Mouse (Mus musculus): ENCODE results near the gene Rnf144b. TPM values are rescaled to one million over a fixed set of nuclear protein-coding genes. Genes with fewer than 3 reads are reported as not detected.
A peak's percentile ranks its signal among the peaks of the same experiment; 100 is the strongest.

Gene Rnf144b
- polyA plus RNA-seq, 1 experiment from 2014 or later, result 0.90 TPM

DNA sequence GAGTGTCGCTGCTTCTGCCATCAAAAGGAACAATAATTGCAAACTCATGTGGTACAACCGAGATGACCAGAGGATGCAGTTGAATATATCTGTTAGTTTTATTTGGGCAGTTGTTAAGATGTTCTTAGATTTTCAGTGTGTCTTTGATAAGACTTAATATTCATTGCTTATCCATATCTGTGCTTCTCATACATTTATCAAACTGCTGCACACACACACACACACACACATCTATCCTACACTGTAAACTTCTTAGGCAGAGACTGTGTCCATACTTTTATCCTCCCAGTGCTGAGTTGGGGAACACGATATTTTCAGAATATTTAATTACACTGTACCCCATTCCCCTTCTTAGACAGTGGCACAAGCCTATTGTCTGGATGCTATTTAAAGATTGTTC lies 11.3 kb upstream of the Rnf144b start:
- DNase-seq (ENCODE audit: low spot score) (no peak), ATAC-seq (replicated peaks; ENCODE audit: low FRiP score) (peak; percentile 66)
- Histone ChIP-seq H3K27ac (ENCODE audit: low read depth, low read length) (peak overlapping the region; percentile 76), H3K9me3 (ENCODE audit: control insufficient read depth, low read length) (no peaks in the 10 kb centered on the region), H3K27me3 (replicated peaks; ENCODE audit: control insufficient read depth, insufficient read depth, low read length) (no peaks in the 10 kb centered on the region), H3K4me2 (peak overlapping the region; percentile 31; the same call in 1 of the 2 replicates), H3K36me3 (ENCODE audit: control insufficient read depth, insufficient read depth, low read length) (no peaks in the 10 kb centered on the region), H3K4me3 (ENCODE audit: low read depth, low read length) (no peak overlapping the region), H3K4me1 (replicated peaks; ENCODE audit: control insufficient read depth, insufficient read depth, low read length) (peaks cover 42% of the 10 kb centered on the region), H3K9ac (ENCODE audit: low read depth, low read length) (no peak overlapping the region)
- 63% methylated on average over 3 of the region's 3 CpGs for WGBS

DNA sequence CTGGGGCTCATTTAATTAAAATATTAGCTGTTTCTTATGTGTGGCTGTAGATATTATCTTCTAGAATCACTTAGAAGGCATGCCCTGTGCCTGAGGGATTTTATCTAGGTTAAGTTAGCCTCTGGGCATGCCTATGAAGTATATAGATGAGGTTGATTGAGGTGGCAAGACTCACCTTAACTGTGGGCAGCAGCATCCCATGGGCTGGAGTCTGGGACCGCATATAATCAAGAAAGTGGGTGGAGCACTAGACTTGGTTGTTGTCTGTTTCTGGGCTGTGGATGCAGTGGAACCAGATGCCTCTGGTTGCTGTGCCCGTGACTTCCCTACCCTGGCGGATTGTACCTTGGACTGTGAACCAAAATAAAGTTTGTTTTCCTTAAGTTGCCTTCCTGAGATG lies 10.4 kb upstream of the Rnf144b start:
- Histone ChIP-seq H3K9ac (ENCODE audit: low read depth, low read length) (no peak overlapping the region), H3K36me3 (ENCODE audit: control insufficient read depth, insufficient read depth, low read length) (no peaks in the 10 kb centered on the region), H3K4me3 (ENCODE audit: low read depth, low read length) (no peak overlapping the region), H3K4me1 (replicated peaks; ENCODE audit: control insufficient read depth, insufficient read depth, low read length) (peaks cover 40% of the 10 kb centered on the region), H3K4me2 (peak overlapping the region; percentile 31; the same call in 1 of the 2 replicates), H3K27me3 (replicated peaks; ENCODE audit: control insufficient read depth, insufficient read depth, low read length) (no peaks in the 10 kb centered on the region), H3K27ac (ENCODE audit: low read depth, low read length) (peak overlapping the region; percentile 76), H3K9me3 (ENCODE audit: control insufficient read depth, low read length) (no peaks in the 10 kb centered on the region)
- no peak; the same call in 1 of the 2 replicates for ATAC-seq (replicated peaks; ENCODE audit: low FRiP score)
- WGBS, result 78% methylated on average over 3 of the region's 3 CpGs
- DNase-seq (ENCODE audit: low spot score), result no peak

DNA sequence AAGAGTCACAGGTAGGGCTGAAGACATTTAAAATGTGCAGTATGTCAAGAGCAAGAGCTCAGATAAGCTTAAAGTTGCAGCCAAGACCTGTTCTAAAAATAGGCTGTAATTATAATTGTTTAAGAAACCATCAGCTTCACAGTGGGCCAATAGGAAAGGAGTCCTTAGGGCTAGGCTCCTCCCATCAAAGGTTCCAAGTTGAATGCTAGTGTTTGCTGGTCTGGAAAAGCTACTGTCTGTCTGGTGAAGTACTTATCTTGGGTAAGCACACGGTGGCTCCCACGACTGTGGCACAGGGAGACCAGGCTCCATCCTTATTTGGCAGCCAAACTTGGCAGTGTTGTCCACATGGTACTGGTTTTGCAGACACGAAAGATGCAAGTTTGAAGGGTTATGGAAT lies 9.5 kb upstream of the Rnf144b start:
- no peaks in the 10 kb centered on the region for H3K36me3 ChIP-seq (ENCODE audit: control insufficient read depth, insufficient read depth, low read length)
- H3K4me2 ChIP-seq, result peak overlapping the region; percentile 29; the same call in 1 of the 2 replicates
- no peak for DNase-seq (ENCODE audit: low spot score)
- H3K27ac ChIP-seq (ENCODE audit: low read depth, low read length), result peak overlapping the region; percentile 76; the same call in 1 of the 2 replicates
- WGBS, result 32% methylated on average over 3 of the region's 3 CpGs
- peak; percentile 83 for ATAC-seq (replicated peaks; ENCODE audit: low FRiP score)
- no peaks in the 10 kb centered on the region for H3K27me3 ChIP-seq (replicated peaks; ENCODE audit: control insufficient read depth, insufficient read depth, low read length)
- H3K4me3 ChIP-seq (ENCODE audit: low read depth, low read length), result no peak overlapping the region
- H3K9ac ChIP-seq (ENCODE audit: low read depth, low read length), result no peak overlapping the region
- peaks cover 34% of the 10 kb centered on the region for H3K4me1 ChIP-seq (replicated peaks; ENCODE audit: control insufficient read depth, insufficient read depth, low read length)
- H3K9me3 ChIP-seq (ENCODE audit: control insufficient read depth, low read length), result no peaks in the 10 kb centered on the region

DNA sequence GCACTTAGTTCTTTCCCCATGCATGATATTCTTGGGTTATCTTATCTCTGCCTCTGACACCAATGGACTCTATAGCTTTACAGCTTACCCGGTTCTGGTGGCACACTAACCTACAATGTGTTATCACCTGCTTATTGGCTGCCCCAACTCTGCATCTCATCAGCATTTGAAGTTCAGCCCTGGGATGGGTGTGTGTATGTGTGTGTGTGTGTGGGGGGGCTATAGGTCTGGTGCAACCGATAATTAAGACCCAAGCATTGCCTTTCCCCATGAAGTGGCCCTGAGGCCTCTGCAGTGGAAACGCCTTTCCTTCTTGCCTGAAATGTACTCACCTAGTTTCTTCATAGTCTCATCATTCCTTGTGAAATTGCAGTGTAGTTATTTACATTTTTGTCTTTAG lies 6.5 kb upstream of the Rnf144b start:
- ATAC-seq (replicated peaks; ENCODE audit: low FRiP score) (peak; percentile 39; the same call in 1 of the 2 replicates), DNase-seq (ENCODE audit: low spot score) (no peak)
- Histone ChIP-seq H3K4me1 (replicated peaks; ENCODE audit: control insufficient read depth, insufficient read depth, low read length) (peaks cover 17% of the 10 kb centered on the region), H3K9me3 (ENCODE audit: control insufficient read depth, low read length) (no peaks in the 10 kb centered on the region), H3K4me2 (no peak overlapping the region), H3K9ac (ENCODE audit: low read depth, low read length) (no peak overlapping the region), H3K36me3 (ENCODE audit: control insufficient read depth, insufficient read depth, low read length) (no peaks in the 10 kb centered on the region), H3K4me3 (ENCODE audit: low read depth, low read length) (no peak overlapping the region), H3K27ac (ENCODE audit: low read depth, low read length) (no peak overlapping the region), H3K27me3 (replicated peaks; ENCODE audit: control insufficient read depth, insufficient read depth, low read length) (peaks cover 7% of the 10 kb centered on the region; the same call in 1 of the 2 replicates)
- 71% methylated on average over 3 of the region's 3 CpGs for WGBS

DNA sequence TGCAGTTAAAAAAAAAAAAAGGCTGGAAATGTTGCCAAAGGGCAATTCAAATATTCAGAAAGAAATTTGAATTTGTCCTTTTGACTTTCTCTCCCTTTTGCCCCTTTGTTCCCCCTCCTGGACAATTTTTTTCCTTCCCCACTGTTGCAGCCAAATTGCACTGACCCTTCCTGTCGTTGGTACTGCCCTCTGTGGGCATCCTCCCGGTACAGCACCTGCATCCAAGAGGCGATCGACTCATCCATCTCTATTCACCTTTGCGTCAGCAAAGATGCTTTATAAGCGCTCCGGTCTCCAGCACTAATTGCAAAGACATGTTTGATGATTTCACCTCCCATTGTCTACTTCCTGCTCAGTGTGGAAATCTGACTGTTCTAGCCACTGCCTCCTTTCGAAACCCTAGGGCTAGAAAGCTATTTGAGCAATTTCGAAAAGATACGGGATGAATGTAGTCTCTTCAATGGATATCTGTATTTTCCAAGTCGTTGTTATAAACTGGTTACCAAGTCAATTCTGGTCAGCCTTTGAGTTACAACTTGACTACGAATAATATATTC lies 1.0 kb upstream of the Rnf144b start:
- Histone ChIP-seq H3K36me3 (ENCODE audit: control insufficient read depth, insufficient read depth, low read length) (no peaks in the 10 kb centered on the region), H3K27ac (ENCODE audit: low read depth, low read length) (no peak overlapping the region), H3K4me2 (peak overlapping the region; percentile 86; the same call in 1 of the 2 replicates), H3K9ac (ENCODE audit: low read depth, low read length) (no peak overlapping the region), H3K4me3 (ENCODE audit: low read depth, low read length) (no peak overlapping the region), H3K4me1 (replicated peaks; ENCODE audit: control insufficient read depth, insufficient read depth, low read length) (no peaks in the 10 kb centered on the region; the same call in 1 of the 2 replicates), H3K9me3 (ENCODE audit: control insufficient read depth, low read length) (no peaks in the 10 kb centered on the region), H3K27me3 (replicated peaks; ENCODE audit: control insufficient read depth, insufficient read depth, low read length) (peaks cover 34% of the 10 kb centered on the region)
- no peak for DNase-seq (ENCODE audit: low spot score)
- no peak for ATAC-seq (replicated peaks; ENCODE audit: low FRiP score)
- WGBS, result 41% methylated on average over 12 of the region's 12 CpGs

DNA sequence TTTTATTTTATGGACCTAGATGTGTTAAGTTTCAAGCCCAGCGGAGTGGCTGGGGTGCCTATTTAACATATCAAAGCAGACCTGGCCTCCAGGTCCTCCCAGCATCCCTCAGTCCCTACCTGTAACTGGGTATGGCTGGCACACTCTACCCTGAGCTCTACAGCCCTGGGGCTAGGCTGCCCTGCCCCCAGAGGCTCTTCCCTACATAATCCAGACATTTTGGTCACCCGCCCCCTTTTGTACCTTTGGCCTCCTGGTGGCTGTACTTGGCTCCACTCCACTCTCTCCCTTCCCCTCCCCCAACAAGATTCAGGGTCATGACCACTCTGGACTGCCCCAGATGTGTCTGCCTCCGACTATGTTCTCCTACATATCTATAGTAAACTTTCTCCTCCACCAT lies 2.0 kb downstream of the Rnf144b start:
- ATAC-seq (replicated peaks; ENCODE audit: low FRiP score) (peak; percentile 31; the same call in 1 of the 2 replicates), DNase-seq (ENCODE audit: low spot score) (no peak)
- peaks cover 34% of the 10 kb centered on the region for H3K27me3 ChIP-seq (replicated peaks; ENCODE audit: control insufficient read depth, insufficient read depth, low read length)

DNA sequence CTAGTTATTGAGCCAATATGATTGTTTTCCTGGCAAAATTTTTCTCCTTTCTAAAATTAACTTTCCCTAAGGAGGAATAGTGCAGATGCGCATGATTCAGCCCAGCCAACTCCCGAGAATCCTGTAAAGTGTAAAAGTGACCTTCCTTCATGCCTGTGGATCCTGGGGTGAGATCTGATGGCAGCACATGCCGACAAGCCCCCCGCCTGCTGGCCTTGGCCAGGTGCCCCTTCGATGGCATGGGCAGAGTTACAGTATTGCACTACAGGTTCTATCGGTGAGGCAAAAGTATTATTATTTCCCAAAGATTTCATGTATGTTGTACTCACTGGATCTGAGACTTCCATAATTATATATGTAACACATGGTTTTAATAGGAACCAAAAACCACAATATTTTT lies 2.5 kb downstream of the Rnf144b start:
- no peak overlapping the region for H3K9ac ChIP-seq (ENCODE audit: low read depth, low read length)
- DNase-seq (ENCODE audit: low spot score) (no peak), ATAC-seq (replicated peaks; ENCODE audit: low FRiP score) (no peak)
- WGBS, result 87% methylated on average over 6 of the region's 6 CpGs
- no peaks in the 10 kb centered on the region for H3K36me3 ChIP-seq (ENCODE audit: control insufficient read depth, insufficient read depth, low read length)
- no peak overlapping the region for H3K4me2 ChIP-seq
- H3K4me3 ChIP-seq (ENCODE audit: low read depth, low read length), result no peak overlapping the region
- H3K4me1 ChIP-seq (replicated peaks; ENCODE audit: control insufficient read depth, insufficient read depth, low read length), result no peaks in the 10 kb centered on the region
- peaks cover 32% of the 10 kb centered on the region for H3K27me3 ChIP-seq (replicated peaks; ENCODE audit: control insufficient read depth, insufficient read depth, low read length)
- no peaks in the 10 kb centered on the region for H3K9me3 ChIP-seq (ENCODE audit: control insufficient read depth, low read length)
- H3K27ac ChIP-seq (ENCODE audit: low read depth, low read length), result no peak overlapping the region

More for the DNA sequence above, 2.0 kb downstream of the Rnf144b start:
- Histone ChIP-seq H3K9me3 (ENCODE audit: control insufficient read depth, low read length) (no peaks in the 10 kb centered on the region), H3K4me1 (replicated peaks; ENCODE audit: control insufficient read depth, insufficient read depth, low read length) (no peaks in the 10 kb centered on the region), H3K27ac (ENCODE audit: low read depth, low read length) (no peak overlapping the region), H3K4me3 (ENCODE audit: low read depth, low read length) (no peak overlapping the region), H3K4me2 (no peak overlapping the region), H3K9ac (ENCODE audit: low read depth, low read length) (no peak overlapping the region), H3K36me3 (ENCODE audit: control insufficient read depth, insufficient read depth, low read length) (no peaks in the 10 kb centered on the region)
- 49% methylated on average over 3 of the region's 3 CpGs for WGBS

DNA sequence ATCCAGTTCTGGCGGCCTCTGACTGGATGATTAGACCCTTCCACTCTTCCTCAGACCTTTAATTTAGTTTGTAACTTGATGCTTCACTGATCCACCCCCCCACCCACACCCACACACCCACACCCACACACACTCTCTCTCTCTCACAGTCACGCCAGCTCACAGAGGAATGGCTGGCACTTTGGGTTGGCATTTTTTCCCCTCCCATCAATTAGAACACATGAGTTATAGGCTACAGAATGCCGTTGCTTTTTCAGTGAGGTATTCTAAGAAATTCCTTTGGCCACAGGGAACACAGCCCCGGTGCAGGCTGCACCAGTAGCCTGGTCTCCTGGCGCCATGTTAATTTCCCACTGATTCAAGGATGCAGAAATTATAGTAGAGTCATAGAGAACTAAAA lies 3.1 kb downstream of the Rnf144b start:
- Histone ChIP-seq H3K9ac (ENCODE audit: low read depth, low read length) (no peak overlapping the region), H3K27me3 (replicated peaks; ENCODE audit: control insufficient read depth, insufficient read depth, low read length) (peaks cover 30% of the 10 kb centered on the region), H3K4me2 (no peak overlapping the region), H3K4me3 (ENCODE audit: low read depth, low read length) (no peak overlapping the region), H3K4me1 (replicated peaks; ENCODE audit: control insufficient read depth, insufficient read depth, low read length) (no peaks in the 10 kb centered on the region), H3K27ac (ENCODE audit: low read depth, low read length) (no peak overlapping the region), H3K9me3 (ENCODE audit: control insufficient read depth, low read length) (no peaks in the 10 kb centered on the region), H3K36me3 (ENCODE audit: control insufficient read depth, insufficient read depth, low read length) (no peaks in the 10 kb centered on the region)
- WGBS, result 79% methylated on average over 5 of the region's 5 CpGs
- ATAC-seq (replicated peaks; ENCODE audit: low FRiP score) (no peak), DNase-seq (ENCODE audit: low spot score) (no peak)

DNA sequence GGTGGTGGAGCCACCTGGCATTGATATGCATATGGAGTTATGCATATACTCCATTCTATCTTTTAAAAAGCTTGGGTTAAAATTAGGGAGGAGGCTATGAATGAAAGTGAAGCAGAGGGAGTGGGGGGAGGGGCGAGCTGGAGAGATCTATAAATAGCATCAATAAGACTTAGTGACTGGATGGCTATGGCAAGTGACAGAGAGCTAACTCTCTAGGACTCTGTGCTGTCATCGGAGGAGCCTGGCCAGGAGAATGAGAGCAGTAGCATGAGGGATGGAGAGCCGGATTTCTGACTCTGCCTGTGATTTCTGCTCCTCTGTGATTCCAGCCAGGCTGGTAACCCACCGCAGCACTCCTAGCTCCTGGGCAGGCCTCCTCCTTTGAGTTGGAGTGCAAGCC lies 6.6 kb downstream of the Rnf144b start:
- Histone ChIP-seq H3K36me3 (ENCODE audit: control insufficient read depth, insufficient read depth, low read length) (no peaks in the 10 kb centered on the region), H3K4me1 (replicated peaks; ENCODE audit: control insufficient read depth, insufficient read depth, low read length) (no peaks in the 10 kb centered on the region), H3K27me3 (replicated peaks; ENCODE audit: control insufficient read depth, insufficient read depth, low read length) (no peaks in the 10 kb centered on the region), H3K27ac (ENCODE audit: low read depth, low read length) (no peak overlapping the region), H3K4me3 (ENCODE audit: low read depth, low read length) (no peak overlapping the region), H3K9ac (ENCODE audit: low read depth, low read length) (no peak overlapping the region), H3K4me2 (no peak overlapping the region), H3K9me3 (ENCODE audit: control insufficient read depth, low read length) (no peaks in the 10 kb centered on the region)
- DNase-seq (ENCODE audit: low spot score), result no peak
- WGBS, result 63% methylated on average over 4 of the region's 4 CpGs
- ATAC-seq (replicated peaks; ENCODE audit: low FRiP score), result no peak
